7 mouse cellular contexts compared by ENCODE assay signal in the genomic region with DNA sequence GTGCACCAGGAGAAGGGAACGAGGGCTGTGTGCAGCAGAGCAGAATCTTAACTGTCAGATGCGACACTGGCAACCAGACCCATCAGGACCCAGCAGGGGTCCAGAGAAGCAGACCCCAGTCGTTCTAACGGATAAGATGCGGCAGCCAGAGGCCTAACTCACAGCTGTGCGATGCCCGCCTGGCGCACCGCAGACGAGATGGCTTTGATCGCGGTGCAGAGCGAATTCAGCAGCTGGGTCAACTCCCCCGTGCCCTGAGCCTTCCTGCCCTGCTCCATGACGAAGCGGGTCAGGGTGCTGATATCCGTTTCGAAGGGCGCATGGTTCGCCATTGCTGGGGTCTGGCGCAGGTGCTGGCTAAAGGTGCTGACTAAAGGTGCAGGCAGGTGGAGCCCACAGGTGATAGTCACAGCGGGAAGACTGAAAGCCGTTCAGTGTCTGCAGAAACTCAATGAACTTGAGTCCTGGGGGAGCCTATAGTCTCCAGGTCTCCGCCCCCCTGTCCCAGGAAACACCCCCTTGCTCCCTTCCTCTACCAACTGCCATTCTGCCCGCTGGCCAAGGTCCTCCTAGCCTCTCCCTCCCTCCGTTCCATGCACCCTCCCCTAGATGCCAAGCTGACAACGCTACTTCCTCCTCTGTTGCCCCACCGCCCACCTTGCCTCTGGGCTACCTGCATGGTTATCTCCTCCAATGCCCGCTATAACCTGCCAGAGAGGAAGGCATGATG. TPM values are rescaled to one million over a fixed set of nuclear protein-coding genes. Genes with fewer than 3 reads are reported as not detected.
A peak's percentile ranks its signal among the peaks of the same experiment; 100 is the strongest.
DNase-seq lines count a peak whose midpoint lies in the region; ATAC-seq and TF ChIP-seq lines count a peak whose summit lies in the region.

A gene (minus strand): TSS at position 571 of the 730 bp plus-strand sequence.

- ATAC-seq in forebrain, embryonic 15.5 days (replicated peaks): no peak
- ATAC-seq in midbrain, embryonic 15.5 days (replicated peaks): peak; percentile 73

- DNase-seq in testis, postnatal 14 days (ENCODE audit: low spot score): no peak
- DNase-seq in kidney, postnatal 36 days: peak; percentile 84 to 89
- DNase-seq in right cerebral cortex, adult 18-20 months: no peak
- no peak for DNase-seq in MN1 (ENCODE audit: low spot score)

- H3K4me2 ChIP-seq in forebrain, embryonic 15.5 days (replicated peaks): peak within 1 kb of the TSS; percentile 35
- H3K4me2 ChIP-seq in midbrain, embryonic 15.5 days: peak within 1 kb of the TSS; percentile 52

- no peaks in the 10 kb centered on the region for H3K27me3 ChIP-seq in testis, adult 2 months (ENCODE audit: control insufficient read depth, insufficient read depth, low read length)
- H3K27me3 ChIP-seq in forebrain, embryonic 15.5 days: peaks cover 20% of the 10 kb centered on the region
- peaks cover 26% of the 10 kb centered on the region for H3K27me3 ChIP-seq in midbrain, embryonic 15.5 days (replicated peaks)

- H3K9me3 ChIP-seq in forebrain, embryonic 15.5 days: no peaks in the 10 kb centered on the region
- H3K9me3 ChIP-seq in midbrain, embryonic 15.5 days: no peaks in the 10 kb centered on the region

- H3K4me3 ChIP-seq in testis, adult 2 months (ENCODE audit: control insufficient read depth, low read depth, low read length): peak within 1 kb of the TSS; percentile 93
- peak within 1 kb of the TSS; percentile 20; the same call in 1 of the 2 replicates for H3K4me3 ChIP-seq in forebrain, embryonic 15.5 days
- H3K4me3 ChIP-seq in midbrain, embryonic 15.5 days: peak within 1 kb of the TSS; percentile 30

- peaks cover 10% of the 10 kb centered on the region for H3K4me1 ChIP-seq in testis, adult 2 months (ENCODE audit: control insufficient read depth, insufficient read depth, low read length)
- peaks cover 4% of the 10 kb centered on the region; the same call in 1 of the 2 replicates for H3K4me1 ChIP-seq in forebrain, embryonic 15.5 days
- H3K4me1 ChIP-seq in midbrain, embryonic 15.5 days: peaks cover 9% of the 10 kb centered on the region; the same call in 1 of the 2 replicates

- no peak within 1 kb of the TSS for H3K9ac ChIP-seq in forebrain, embryonic 15.5 days (replicated peaks)
- H3K9ac ChIP-seq in midbrain, embryonic 15.5 days: no peak within 1 kb of the TSS

- no peaks in the 10 kb centered on the region; the same call in 1 of the 2 replicates for H3K36me3 ChIP-seq in testis, adult 2 months (ENCODE audit: control insufficient read depth, insufficient read depth, low read length)
- H3K36me3 ChIP-seq in forebrain, embryonic 15.5 days: no peaks in the 10 kb centered on the region
- H3K36me3 ChIP-seq in midbrain, embryonic 15.5 days (replicated peaks): no peaks in the 10 kb centered on the region

- 5% methylated on average over 29 of the region's 29 CpGs for WGBS in forebrain, embryonic 15.5 days
- 4% methylated on average over 29 of the region's 29 CpGs for WGBS in midbrain, embryonic 15.5 days

- TF ChIP-seq CTCF in testis, adult 2 months (IDR thresholded peaks at IDR 0.05; ENCODE audit: control insufficient read depth, insufficient read depth, insufficient replicate concordance, low read depth, low read length): no peak

- H3K27ac ChIP-seq in testis, adult 2 months (ENCODE audit: control insufficient read depth, insufficient read depth, low read depth, low read length): peak within 1 kb of the TSS; percentile 93
- no peak within 1 kb of the TSS for H3K27ac ChIP-seq in forebrain, embryonic 15.5 days (replicated peaks)
- H3K27ac ChIP-seq in midbrain, embryonic 15.5 days: no peak within 1 kb of the TSS

- TF ChIP-seq POLR2A in testis, adult 2 months (IDR thresholded peaks at IDR 0.05; ENCODE audit: control insufficient read depth, low read depth, low read length): peak; percentile 89

RNA-seq across cellular contexts. Expression of the gene that starts here (rescaled TPM):
- 621 and 670 TPM in 2 replicates for polyA plus RNA-seq in testis, adult 2 months (2012; rRNA removed)
- polyA plus RNA-seq in forebrain, embryonic 15.5 days (2015; fragmentation: Nextera tagmentation; extraction: Ambion mirVana): 0.37 TPM in 1 of 2 replicates, not detected in the other
- polyA plus RNA-seq in midbrain, embryonic 15.5 days (2015; fragmentation: Nextera tagmentation; extraction: Ambion mirVana): 0.30 and 0.61 TPM in 2 replicates

Comparison
In these comparisons a context has a peak if more than half of its experiments do, and no peak if none do; other contexts are left out.
1. RNA of the gene that starts here (polyA plus RNA-seq): 621 to 670 TPM in testis, adult 2 months; 0.30 to 0.61 TPM in midbrain, embryonic 15.5 days and 0.37 TPM in forebrain, embryonic 15.5 days; every median in the first group is over 100 times any median in the second.
2. Peak in ATAC-seq, H3K4me3 ChIP-seq and H3K4me2 ChIP-seq in midbrain, embryonic 15.5 days; RNA of the gene not detected or under 1 TPM.
3. H3K4me3 ChIP-seq: peak in every context shown above with its lines; median percentile 93 in testis, adult 2 months; 30 in midbrain, embryonic 15.5 days; 20 in forebrain, embryonic 15.5 days.
4. DNase-seq: peak in kidney, postnatal 36 days (2 of 2); none in testis, postnatal 14 days (single experiment), right cerebral cortex, adult 18-20 months (single experiment) and MN1 (single experiment).